In genomic region chr5:30886209-30886608, GRCm38 (mm10) we compare ENCODE assay signal across 12 mouse cellular contexts. TPM values are rescaled to one million over a fixed set of nuclear protein-coding genes. Genes with fewer than 3 reads are reported as not detected.
DNase-seq lines count a peak whose midpoint lies in the region; ATAC-seq lines count a peak whose summit lies in the region.
"Had no signal": no experiment of that assay in that cellular context is flagged by ENCODE, and none has a peak within 500 bp of the region (broad histone marks: within the 10 kb centered on the region; RNA-seq: fewer than 3 reads in every experiment).

No protein-coding gene starts in this region.

- peak overlapping the region; percentile 90 for H3K4me2 ChIP-seq in kidney, embryonic 14.5 days (replicated peaks; ENCODE audit: low read depth, low read length)
- H3K4me2 ChIP-seq in forebrain, embryonic 14.5 days (ENCODE audit: low read length) = peak overlapping the region; percentile 84
- H3K4me2 ChIP-seq in liver, embryonic 13.5 days = peak overlapping the region; percentile 91

- peak overlapping the region; percentile 72; the same call in 1 of the 2 replicates for H3K9ac ChIP-seq in kidney, embryonic 14.5 days (ENCODE audit: low read depth, low read length)
- no peak overlapping the region for H3K9ac ChIP-seq in forebrain, embryonic 14.5 days (ENCODE audit: low read length)
- no peak overlapping the region; the same call in 1 of the 2 replicates for H3K9ac ChIP-seq in liver, embryonic 13.5 days

- no peak overlapping the region for H3K4me3 ChIP-seq in kidney, embryonic 14.5 days (ENCODE audit: low read length)
- peak overlapping the region; percentile 77; the same call in 1 of the 2 replicates for H3K4me3 ChIP-seq in embryonic facial prominence, embryonic 10.5 days
- 0 out of 2 replicates have a peak overlapping the region, but pooled peaks have one; percentile 80 for H3K4me3 ChIP-seq in forebrain, embryonic 14.5 days (ENCODE audit: low read depth, low read length)
- H3K4me3 ChIP-seq in liver, embryonic 13.5 days (replicated peaks) = no peak overlapping the region

- no peaks in the 10 kb centered on the region for H3K9me3 ChIP-seq in kidney, embryonic 14.5 days (ENCODE audit: control insufficient read depth, low read length)
- no peaks in the 10 kb centered on the region for H3K9me3 ChIP-seq in embryonic facial prominence, embryonic 10.5 days
- no peaks in the 10 kb centered on the region for H3K9me3 ChIP-seq in forebrain, embryonic 14.5 days (replicated peaks; ENCODE audit: control insufficient read depth, low read length)
- no peaks in the 10 kb centered on the region for H3K9me3 ChIP-seq in liver, embryonic 13.5 days (replicated peaks)
- H3K9me3 ChIP-seq: G1E had no signal

- H3K4me1 ChIP-seq in kidney, embryonic 14.5 days (ENCODE audit: control insufficient read depth, insufficient read depth, low read length) = peaks cover 14% of the 10 kb centered on the region
- H3K4me1 ChIP-seq in embryonic facial prominence, embryonic 10.5 days = peaks cover 29% of the 10 kb centered on the region
- H3K4me1 ChIP-seq in forebrain, embryonic 14.5 days (ENCODE audit: control insufficient read depth, insufficient read depth, low read length) = peaks cover 13% of the 10 kb centered on the region
- peaks cover 37% of the 10 kb centered on the region for H3K4me1 ChIP-seq in liver, embryonic 13.5 days (replicated peaks)

- 42% methylated on average over 4 of the region's 4 CpGs for WGBS in kidney, embryonic 14.5 days
- 66% methylated on average over 4 of the region's 4 CpGs for WGBS in embryonic facial prominence, embryonic 10.5 days
- WGBS in forebrain, embryonic 14.5 days = 38% methylated on average over 4 of the region's 4 CpGs
- 57% methylated on average over 4 of the region's 4 CpGs for WGBS in liver, embryonic 13.5 days (ENCODE audit: insufficient replicate concordance)

- peaks cover 1% of the 10 kb centered on the region; the same call in 1 of the 2 replicates for H3K36me3 ChIP-seq in kidney, embryonic 14.5 days (ENCODE audit: control insufficient read depth, insufficient read depth, low read length)
- peaks cover 9% of the 10 kb centered on the region for H3K36me3 ChIP-seq in embryonic facial prominence, embryonic 10.5 days (replicated peaks)
- peaks cover 4% of the 10 kb centered on the region for H3K36me3 ChIP-seq in forebrain, embryonic 14.5 days (ENCODE audit: control insufficient read depth, insufficient read depth, low read length)
- 0 out of 2 replicates have a peak, but pooled peaks cover 6% of the 10 kb centered on the region for H3K36me3 ChIP-seq in liver, embryonic 13.5 days

- H3K27me3 ChIP-seq in kidney, embryonic 14.5 days (ENCODE audit: control insufficient read depth, insufficient read depth, low read length) = no peaks in the 10 kb centered on the region
- no peaks in the 10 kb centered on the region for H3K27me3 ChIP-seq in embryonic facial prominence, embryonic 10.5 days (replicated peaks; ENCODE audit: low read depth, poor library complexity, severe bottlenecking)
- no peaks in the 10 kb centered on the region for H3K27me3 ChIP-seq in forebrain, embryonic 14.5 days (replicated peaks; ENCODE audit: control insufficient read depth, insufficient read depth, low read length)
- H3K27me3 ChIP-seq in liver, embryonic 13.5 days = no peaks in the 10 kb centered on the region

- no peak overlapping the region for H3K27ac ChIP-seq in kidney, embryonic 14.5 days (ENCODE audit: low read depth, low read length)
- peak overlapping the region; percentile 99; the same call in 1 of the 2 replicates for H3K27ac ChIP-seq in embryonic facial prominence, embryonic 10.5 days (replicated peaks)
- H3K27ac ChIP-seq in forebrain, embryonic 14.5 days (ENCODE audit: low read depth, low read length) = no peak overlapping the region
- no peak overlapping the region; the same call in 1 of the 2 replicates for H3K27ac ChIP-seq in liver, embryonic 13.5 days

- no peak for DNase-seq in kidney, adult 18-20 months
- DNase-seq in embryonic facial prominence, embryonic 10.5 days (ENCODE audit: low spot score) = no peak
- DNase-seq in forebrain, embryonic 14.5 days (ENCODE audit: low spot score) = no peak
- DNase-seq in liver, embryonic 13.5 days = no peak
- DNase-seq in thymus, postnatal 4 days = no peak
- no peak for DNase-seq in gastrocnemius, postnatal 25 days
- no peak for DNase-seq in heart, adult 9 months (ENCODE audit: low spot score in 2 of 2)
- DNase-seq: adrenal gland, adult 8-10 months; cerebellum, adult 9-11 months; kidney, adult 11 months had no signal

- no peak for ATAC-seq in kidney, embryonic 14.5 days (ENCODE audit: low FRiP score, low TSS enrichment)
- no peak for ATAC-seq in forebrain, embryonic 14.5 days
- ATAC-seq in liver, embryonic 13.5 days (ENCODE audit: low read depth) = no peak

RNA-seq across cellular contexts. Expression of gene Agbl5, which starts 2.3 kb away (rescaled TPM):
- polyA plus RNA-seq in kidney, embryonic 14.5 days (2014; fragmentation: Nextera tagmentation; extraction: Ambion mirVana) = 19.5 and 27.1 TPM in 2 replicates
- polyA plus RNA-seq in embryonic facial prominence, embryonic 10.5 days (2016; fragmentation: Nextera tagmentation; extraction: Ambion mirVana) = 21.8 and 26.9 TPM in 2 replicates
- 18.9 and 22.1 TPM in 2 replicates for polyA plus RNA-seq in forebrain, embryonic 14.5 days (2014; fragmentation: Nextera tagmentation; extraction: Ambion mirVana)
- 4.3 and 5.3 TPM in 2 replicates for polyA plus RNA-seq in liver, embryonic 13.5 days (2015; fragmentation: Nextera tagmentation; extraction: Ambion mirVana)
- total RNA-seq in gastrocnemius, postnatal 25 days (2021) = 1 to 10 TPM; 2.0 to 2.5 TPM

RNA-seq across cellular contexts. Expression of gene Tmem214, which starts 18.4 kb away (rescaled TPM):
- polyA plus RNA-seq in kidney, embryonic 14.5 days (2014; fragmentation: Nextera tagmentation; extraction: Ambion mirVana) = 53.1 and 65.1 TPM in 2 replicates
- 68.7 and 71.1 TPM in 2 replicates for polyA plus RNA-seq in embryonic facial prominence, embryonic 10.5 days (2016; fragmentation: Nextera tagmentation; extraction: Ambion mirVana)
- polyA plus RNA-seq in forebrain, embryonic 14.5 days (2014; fragmentation: Nextera tagmentation; extraction: Ambion mirVana) = 30.6 and 37.5 TPM in 2 replicates
- 40.8 and 47.7 TPM in 2 replicates for polyA plus RNA-seq in liver, embryonic 13.5 days (2015; fragmentation: Nextera tagmentation; extraction: Ambion mirVana)
- total RNA-seq in gastrocnemius, postnatal 25 days (2021) = 10 to 100 TPM; 25.2 to 35.0 TPM

RNA-seq across cellular contexts. Expression of gene Ost4, which starts 21.4 kb away (rescaled TPM):
- polyA plus RNA-seq in kidney, embryonic 14.5 days (2014; fragmentation: Nextera tagmentation; extraction: Ambion mirVana) = 500 and 653 TPM in 2 replicates
- 399 and 407 TPM in 2 replicates for polyA plus RNA-seq in embryonic facial prominence, embryonic 10.5 days (2016; fragmentation: Nextera tagmentation; extraction: Ambion mirVana)
- 265 and 340 TPM in 2 replicates for polyA plus RNA-seq in forebrain, embryonic 14.5 days (2014; fragmentation: Nextera tagmentation; extraction: Ambion mirVana)
- polyA plus RNA-seq in liver, embryonic 13.5 days (2015; fragmentation: Nextera tagmentation; extraction: Ambion mirVana) = 342 and 377 TPM in 2 replicates
- total RNA-seq in gastrocnemius, postnatal 25 days (2021) = 100 to 1,000 TPM; 103 to 117 TPM

RNA-seq across cellular contexts. Expression of gene Emilin1, which starts 27.0 kb away (rescaled TPM):
- polyA plus RNA-seq in kidney, embryonic 14.5 days (2014; fragmentation: Nextera tagmentation; extraction: Ambion mirVana) = 170 and 191 TPM in 2 replicates
- polyA plus RNA-seq in embryonic facial prominence, embryonic 10.5 days (2016; fragmentation: Nextera tagmentation; extraction: Ambion mirVana) = 158 and 162 TPM in 2 replicates
- 8.6 and 11.6 TPM in 2 replicates for polyA plus RNA-seq in forebrain, embryonic 14.5 days (2014; fragmentation: Nextera tagmentation; extraction: Ambion mirVana)
- polyA plus RNA-seq in liver, embryonic 13.5 days (2015; fragmentation: Nextera tagmentation; extraction: Ambion mirVana) = 41.6 and 42.7 TPM in 2 replicates
- total RNA-seq in gastrocnemius, postnatal 25 days (2021) = 10 to 100 TPM in 1 of 2 experiments, 1 to 10 TPM in 1; 9.3 to 10.9 TPM

RNA-seq across cellular contexts. Expression of gene Khk, which starts 35.0 kb away (rescaled TPM):
- polyA plus RNA-seq in kidney, embryonic 14.5 days (2014; fragmentation: Nextera tagmentation; extraction: Ambion mirVana) = 29.7 and 31.4 TPM in 2 replicates
- polyA plus RNA-seq in embryonic facial prominence, embryonic 10.5 days (2016; fragmentation: Nextera tagmentation; extraction: Ambion mirVana) = 8.1 and 9.9 TPM in 2 replicates
- polyA plus RNA-seq in forebrain, embryonic 14.5 days (2014; fragmentation: Nextera tagmentation; extraction: Ambion mirVana) = 8.3 and 11.2 TPM in 2 replicates
- 33.9 and 37.6 TPM in 2 replicates for polyA plus RNA-seq in liver, embryonic 13.5 days (2015; fragmentation: Nextera tagmentation; extraction: Ambion mirVana)
- total RNA-seq in gastrocnemius, postnatal 25 days (2021) = 10 to 100 TPM; 25.2 to 34.5 TPM

Comparison
In these comparisons a context has a peak if more than half of its experiments do, and no peak if none do; other contexts are left out.
1. H3K4me3 ChIP-seq: peak in embryonic facial prominence, embryonic 10.5 days (single experiment) and forebrain, embryonic 14.5 days (single experiment); none in kidney, embryonic 14.5 days (single experiment) and liver, embryonic 13.5 days (single experiment).
2. Peak in every context shown above with its lines, with median percentiles within 50 percentile points of each other: H3K4me2 ChIP-seq.